Mouse (Mus musculus) retina, adult 2 months (tissue): ENCODE results near the gene Ttc17.

Experiments used
- DNase-seq: peaks from one replicate; pipeline ENCODE4 v3.0.0-alpha.2; 2012; ENCODE audit warnings: low read depth, low spot score

Gene Ttc17

GRCm38 (mm10) chr2:94381057-94381647, 25.3 kb downstream of the Ttc17 start:
- no peak for DNase-seq

GRCm38 (mm10) chr2:94378678-94379077, 27.8 kb downstream of the Ttc17 start:
- DNase-seq: no peak

DNA sequence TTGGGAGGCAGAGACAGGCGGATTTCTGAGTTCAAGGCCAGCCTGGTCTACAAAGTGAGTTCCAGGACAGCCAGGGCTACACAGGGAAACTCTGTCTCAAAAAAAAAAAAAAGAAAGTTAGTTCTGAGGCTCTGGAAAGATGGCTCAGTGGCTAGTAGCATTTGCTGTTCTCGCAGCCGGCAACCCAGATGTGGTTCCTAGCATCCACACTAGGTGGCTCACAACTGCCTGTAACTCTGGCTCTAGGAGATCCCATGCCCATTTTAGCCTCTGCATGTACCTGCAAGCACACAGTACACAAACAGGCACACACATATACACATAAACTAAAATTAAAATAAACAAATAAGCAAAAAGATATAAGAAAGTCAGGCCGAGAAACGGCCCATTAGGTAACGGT, 35.4 kb downstream of the Ttc17 start:
- no peak for DNase-seq

DNA sequence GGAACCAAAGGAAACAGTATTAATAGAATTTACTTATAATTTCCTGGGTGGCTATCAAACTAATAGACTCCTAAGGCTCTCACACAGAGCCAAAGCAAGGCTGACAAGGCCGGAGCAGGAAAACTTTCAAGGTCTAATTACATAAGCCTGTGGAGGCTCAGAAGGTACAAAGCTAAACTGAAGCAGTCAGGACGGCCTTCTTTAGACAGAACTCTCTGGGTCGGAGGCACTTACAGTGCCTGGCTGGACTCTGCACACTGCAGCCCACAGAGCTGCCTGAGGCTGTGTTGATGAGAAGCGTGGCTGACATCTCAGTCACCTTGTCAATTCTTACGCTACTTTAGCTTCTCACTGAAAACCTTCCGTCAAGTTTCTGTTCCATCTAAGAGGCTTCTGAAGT, 42.7 kb downstream of the Ttc17 start:
- no peak for DNase-seq

GRCm38 (mm10) chr2:94360398-94360973, 46.0 kb downstream of the Ttc17 start:
- DNase-seq: peak; percentile 13

DNA sequence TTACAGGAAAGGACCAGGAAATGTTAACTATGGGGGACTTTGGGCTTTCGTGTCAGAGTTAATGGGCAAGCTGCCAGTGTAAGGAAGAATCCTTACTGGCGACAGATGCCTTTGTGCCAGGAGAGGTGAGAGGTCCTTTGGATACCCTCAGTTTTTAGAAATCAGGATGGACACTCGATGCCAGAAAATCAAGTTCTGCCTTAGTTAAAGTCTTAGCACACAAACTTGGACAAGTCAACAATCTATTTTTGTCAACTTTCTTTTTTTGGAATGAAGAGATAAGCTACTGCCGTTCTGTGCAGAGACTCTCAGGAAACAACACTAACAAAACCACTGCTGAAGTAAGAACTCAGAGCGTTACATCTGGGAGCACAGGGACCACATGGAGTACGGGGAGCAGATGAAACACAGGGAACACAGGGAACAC, 58.3 kb downstream of the Ttc17 start:
- DNase-seq: no peak

- DNase-seq: no peak
These were observed 59.7 kb downstream of the Ttc17 start for GRCm38 (mm10) chr2:94346746-94347145.

DNA sequence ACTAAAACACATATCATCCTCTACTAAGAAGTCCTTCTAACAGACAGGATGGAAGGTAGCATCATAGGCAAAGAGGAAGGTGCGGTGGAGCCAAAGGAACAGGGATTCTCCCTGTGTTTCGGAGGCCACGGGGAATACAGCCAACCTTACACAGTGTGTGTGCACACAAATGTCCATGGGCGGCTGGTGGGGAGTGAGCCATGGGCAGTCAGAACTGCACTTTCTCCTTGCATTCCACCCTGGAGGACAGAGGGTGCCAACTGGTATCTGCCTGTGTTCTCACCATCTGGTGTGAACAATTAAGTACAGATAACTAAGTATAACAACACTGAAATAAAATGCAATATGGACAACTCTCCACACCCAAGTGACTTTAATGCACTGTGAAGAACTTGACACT, 61.9 kb downstream of the Ttc17 start:
- no peak for DNase-seq

- DNase-seq: no peak
These were observed 62.9 kb downstream of the Ttc17 start for GRCm38 (mm10) chr2:94343290-94344285.

DNA sequence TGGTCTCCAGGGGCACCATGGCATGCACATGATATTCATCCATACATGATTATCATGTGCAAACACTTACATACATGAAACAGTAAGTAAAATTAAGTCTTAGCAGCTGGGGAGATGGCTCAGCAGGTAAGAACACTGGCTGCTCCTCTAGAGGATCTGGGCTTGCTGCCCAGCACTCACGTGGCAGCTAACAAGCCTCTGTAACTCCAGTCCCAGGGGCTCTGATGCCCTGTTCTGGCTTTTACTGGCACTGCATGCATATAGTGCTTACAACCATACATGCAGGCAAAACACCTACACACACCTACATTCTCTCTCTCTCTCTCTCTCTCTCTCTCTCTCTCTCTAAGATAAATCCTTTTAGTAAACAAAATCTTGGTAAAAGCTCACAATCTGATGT, 65.7 kb downstream of the Ttc17 start:
- no peak for DNase-seq

- DNase-seq: no peak
These were observed 67.0 kb downstream of the Ttc17 start for GRCm38 (mm10) chr2:94339495-94339894.

- DNase-seq: no peak
These were observed 70.2 kb downstream of the Ttc17 start for GRCm38 (mm10) chr2:94336336-94336735.

GRCm38 (mm10) chr2:94334742-94335046, 71.8 kb downstream of the Ttc17 start:
- DNase-seq: no peak

GRCm38 (mm10) chr2:94333841-94334741, 72.4 kb downstream of the Ttc17 start:
- no peak for DNase-seq

DNA sequence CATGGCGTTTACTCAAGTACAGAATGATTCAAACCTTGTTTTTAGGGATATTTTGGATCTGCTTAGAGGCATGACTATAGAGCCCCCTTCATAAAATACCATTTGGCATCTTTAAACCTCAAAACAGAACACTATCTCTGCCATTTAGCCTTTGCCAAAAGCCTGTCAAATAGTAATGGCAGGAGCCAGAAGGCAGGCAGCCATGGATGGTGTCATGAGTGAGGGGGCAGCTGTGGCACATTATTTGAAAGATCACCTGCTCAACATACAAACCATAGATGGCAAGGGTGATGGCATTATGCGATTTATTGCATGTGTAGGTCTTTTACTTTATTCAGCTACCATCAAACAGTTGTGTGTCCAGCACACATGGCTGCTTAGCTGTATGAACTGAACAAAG, 73.4 kb downstream of the Ttc17 start:
- no peak for DNase-seq

GRCm38 (mm10) chr2:94329336-94329735, 77.2 kb downstream of the Ttc17 start:
- peak; percentile 76 for DNase-seq

- no peak for DNase-seq
These were observed 78.7 kb downstream of the Ttc17 start for GRCm38 (mm10) chr2:94327836-94328235.

DNA sequence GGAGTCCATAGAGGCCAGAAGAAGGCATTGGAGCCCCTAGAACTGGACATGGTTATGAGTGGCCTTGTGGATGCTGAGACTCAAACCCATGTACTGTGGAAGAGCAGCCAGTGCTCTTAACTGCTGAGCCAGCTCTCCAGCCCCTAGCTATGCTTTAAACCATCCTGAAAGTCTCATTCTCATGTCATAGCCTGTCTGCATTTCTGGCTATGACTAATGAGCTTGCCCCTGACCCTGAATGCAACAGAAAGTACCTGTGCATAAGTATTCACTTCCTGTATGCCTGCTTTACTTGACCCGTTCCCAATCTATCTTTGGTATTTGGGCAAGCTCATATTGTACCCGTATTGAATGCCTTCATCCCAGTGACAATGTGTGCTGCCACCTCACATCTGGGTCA, 86.7 kb downstream of the Ttc17 start:
- DNase-seq: no peak

- DNase-seq: no peak
These were observed 90.0 kb downstream of the Ttc17 start for GRCm38 (mm10) chr2:94316526-94316925.

DNA sequence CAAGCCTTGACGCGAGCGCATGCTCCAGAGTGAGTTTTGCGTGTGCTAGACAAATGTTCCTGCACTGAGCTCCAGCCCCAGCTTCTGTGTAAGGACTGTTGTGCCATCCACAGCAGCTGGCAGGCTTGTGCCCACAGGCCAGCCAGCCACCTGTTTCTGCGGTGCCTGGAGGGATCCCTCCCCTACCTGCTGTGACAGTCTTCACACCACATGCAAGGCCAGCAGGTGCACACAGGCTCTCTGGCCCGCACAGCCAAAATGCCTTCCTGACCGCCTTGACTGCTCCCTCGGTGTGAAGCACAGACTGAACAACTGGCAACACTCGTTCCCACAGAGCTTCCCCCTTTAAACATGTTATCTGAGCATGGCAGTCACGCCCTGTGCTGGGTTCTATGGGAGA, 102.5 kb downstream of the Ttc17 start:
- no peak for DNase-seq

DNA sequence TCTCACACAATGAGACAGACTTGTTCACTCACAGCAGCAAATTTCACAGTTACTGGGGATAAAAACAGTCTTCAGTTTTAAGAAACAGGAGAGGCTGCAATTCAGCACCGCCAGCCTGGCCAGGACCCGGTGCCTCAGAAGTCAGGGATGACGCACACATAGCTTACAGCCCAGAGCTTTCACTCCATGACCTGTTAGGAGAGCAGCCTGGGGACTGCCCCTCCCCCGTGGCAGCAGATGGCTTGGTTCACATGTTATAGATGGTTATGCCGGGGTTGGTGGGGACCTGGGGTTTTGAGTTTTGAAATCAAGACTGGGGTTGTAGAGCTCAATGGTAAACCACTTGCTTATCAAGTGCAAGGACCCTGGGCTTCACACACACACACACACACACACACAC, 104.1 kb downstream of the Ttc17 start:
- no peak for DNase-seq

- no peak for DNase-seq
These were observed 104.7 kb downstream of the Ttc17 start for GRCm38 (mm10) chr2:94301749-94302148.
